Comparison of ENCODE assay signal across 9 mouse cellular contexts in the genomic region with DNA sequence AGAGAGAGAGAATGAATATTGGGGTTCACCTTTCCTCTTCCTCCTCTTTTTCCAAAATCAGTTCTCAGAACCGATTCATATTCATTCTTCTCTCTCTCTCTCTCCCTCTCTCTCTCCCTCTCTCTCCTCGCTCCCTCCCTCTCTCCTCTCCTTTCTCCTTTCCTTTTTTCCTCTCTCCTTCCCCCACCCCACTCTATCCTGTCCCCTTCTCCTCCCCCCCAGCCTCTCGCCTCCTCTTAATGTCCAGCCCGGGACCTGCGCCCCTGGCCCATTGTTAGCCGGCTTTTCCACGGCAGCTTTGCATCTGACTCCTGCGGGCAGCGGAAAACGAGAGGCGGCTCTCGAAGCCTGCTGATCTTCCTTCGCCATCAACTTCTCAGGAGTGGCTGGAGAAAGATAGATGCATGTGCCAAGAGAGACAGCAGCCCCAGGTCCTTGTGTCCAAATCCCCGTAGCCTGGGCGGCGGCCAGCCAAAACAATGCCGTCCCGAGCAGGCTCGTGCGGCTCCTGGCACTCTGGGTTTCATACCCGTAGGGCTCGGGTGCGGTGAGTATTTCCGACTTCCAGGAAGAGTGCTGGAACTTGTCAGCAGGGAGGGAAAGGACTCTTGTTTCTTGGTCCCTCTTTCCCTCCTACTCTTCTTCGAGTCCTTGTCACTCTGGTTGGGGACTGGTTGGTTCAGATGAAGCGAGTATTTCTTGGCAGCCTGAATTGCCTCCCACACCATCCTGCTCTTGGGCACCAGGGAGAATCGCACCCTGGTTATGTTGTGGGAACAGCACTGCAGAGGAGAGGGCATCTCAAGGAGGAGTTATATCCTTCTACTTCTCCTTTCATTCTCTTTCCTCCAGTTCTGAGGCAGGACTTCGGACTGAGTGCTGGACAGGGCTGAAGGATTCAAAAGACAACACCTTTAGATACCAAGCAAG. TPM values are rescaled to one million over a fixed set of nuclear protein-coding genes. Genes with fewer than 3 reads are reported as not detected.
DNase-seq lines count a peak whose midpoint lies in the region; ATAC-seq and TF ChIP-seq lines count a peak whose summit lies in the region.
"Had no signal": no experiment of that assay in that cellular context is flagged by ENCODE, and none has a peak within 500 bp of the region (broad histone marks: within the 10 kb centered on the region; RNA-seq: fewer than 3 reads in every experiment).

No protein-coding gene starts in this region.

- H3K9me3 ChIP-seq in lung, postnatal 0 days (ENCODE audit: low read length) = no peaks in the 10 kb centered on the region

- ATAC-seq in lung, postnatal 0 days = no peak

- peak; percentile 42 for DNase-seq in gastrocnemius, adult 2 months
- no peak for DNase-seq in gastrocnemius, postnatal 14 days
- DNase-seq in embryo, embryonic 9.5 days (ENCODE audit: extremely low spot score) = peak; percentile 68
- peak; percentile 40 for DNase-seq in kidney, adult 11 months
- peak; percentile 53 for DNase-seq in lung, postnatal 0 days (ENCODE audit: low spot score)
- DNase-seq in T-cell, adult 2 months (ENCODE audit: low spot score) = no peak
- DNase-seq in layer of hippocampus, postnatal 25 days (ENCODE audit: extremely low spot score in 1 of 2, low spot score in 1 of 2) = no peak
- DNase-seq in Muller cell, postnatal 12 days (ENCODE audit: inconsistent ontology term) = no peak

- peak overlapping the region; percentile 24; the same call in 1 of the 2 replicates for H3K9ac ChIP-seq in lung, postnatal 0 days (replicated peaks; ENCODE audit: low read depth)

- TF ChIP-seq CTCF in gastrocnemius, adult 2 months (IDR thresholded peaks at IDR 0.05) = no peak
- TF ChIP-seq CTCF in lung, postnatal 0 days (IDR thresholded peaks at IDR 0.05) = no peak

- peak overlapping the region; percentile 70 for H3K4me2 ChIP-seq in lung, postnatal 0 days (replicated peaks; ENCODE audit: low read depth, low read length)

- peaks cover 11% of the 10 kb centered on the region; the same call in 1 of the 2 replicates for H3K27me3 ChIP-seq in lung, postnatal 0 days (replicated peaks; ENCODE audit: insufficient read depth, low read length)

- peak overlapping the region; percentile 20; the same call in 1 of the 2 replicates for H3K27ac ChIP-seq in gastrocnemius, adult 2 months
- peak overlapping the region; percentile 79 for H3K27ac ChIP-seq in lung, postnatal 0 days (ENCODE audit: low read length)

- intact Hi-C loops in gastrocnemius, adult 2 months (cut with DNase I) = no loop called here
- intact Hi-C loops in gastrocnemius, postnatal 14 days (cut with DNase I; ENCODE audit: low total_unique reads) = no loop called here

- TF ChIP-seq EP300 in lung, postnatal 0 days (IDR thresholded peaks at IDR 0.05) = no peak

- H3K4me3 ChIP-seq in gastrocnemius, adult 2 months = peak overlapping the region; percentile 69
- peak overlapping the region; percentile 54 for H3K4me3 ChIP-seq in lung, postnatal 0 days (ENCODE audit: low read depth, low read length)

- WGBS in lung, postnatal 0 days = 4% methylated on average over 27 of the region's 28 CpGs

- H3K4me1 ChIP-seq in lung, postnatal 0 days (ENCODE audit: insufficient read depth, low read depth, low read length) = peaks cover 10% of the 10 kb centered on the region; the same call in 1 of the 2 replicates

- H3K36me3 ChIP-seq in lung, postnatal 0 days (ENCODE audit: insufficient read depth, low read length) = no peaks in the 10 kb centered on the region

RNA-seq across cellular contexts. Expression of gene Hoxa2, which starts 1.1 kb away (rescaled TPM):
- total RNA-seq in gastrocnemius, adult 2 months (2021) = under 1 TPM; 0.47 to 0.56 TPM
- total RNA-seq in gastrocnemius, postnatal 14 days (2021) = under 1 TPM; 0.78 to 0.86 TPM
- polyA plus RNA-seq in lung, postnatal 0 days (2015; fragmentation: Nextera tagmentation; extraction: Ambion mirVana) = 7.2 and 8.2 TPM in 2 replicates
- total RNA-seq in layer of hippocampus, postnatal 25 days (2021) = not detected

RNA-seq across cellular contexts. Expression of gene Hoxa1, which starts 7.6 kb away (rescaled TPM):
- total RNA-seq in gastrocnemius, adult 2 months (2021) = under 1 TPM; 0.13 to 0.22 TPM
- under 1 TPM; 0.16 to 0.20 TPM for total RNA-seq in gastrocnemius, postnatal 14 days (2021)
- 0.65 and 1.0 TPM in 2 replicates for polyA plus RNA-seq in lung, postnatal 0 days (2015; fragmentation: Nextera tagmentation; extraction: Ambion mirVana)
- not detected for total RNA-seq in layer of hippocampus, postnatal 25 days (2021)

RNA-seq across cellular contexts. Expression of gene 5730596B20Rik, which starts 11.6 kb away (rescaled TPM):
- under 1 TPM in 1 of 2 experiments, not detected in 1; 0.10 TPM for total RNA-seq in gastrocnemius, adult 2 months (2021)
- under 1 TPM; 0.08 to 0.11 TPM for total RNA-seq in gastrocnemius, postnatal 14 days (2021)
- polyA plus RNA-seq in lung, postnatal 0 days (2015; fragmentation: Nextera tagmentation; extraction: Ambion mirVana) = 1.5 and 1.6 TPM in 2 replicates
- total RNA-seq in layer of hippocampus, postnatal 25 days (2021) = not detected
- polyA plus RNA-seq: testis, adult 2 months had no signal

RNA-seq across cellular contexts. Expression of gene Hoxa4, which starts 25.8 kb away (rescaled TPM):
- 1 to 10 TPM; 2.7 to 3.3 TPM for total RNA-seq in gastrocnemius, adult 2 months (2021)
- 1 to 10 TPM; 4.1 to 4.9 TPM for total RNA-seq in gastrocnemius, postnatal 14 days (2021)
- polyA plus RNA-seq in lung, postnatal 0 days (2015; fragmentation: Nextera tagmentation; extraction: Ambion mirVana) = 3.7 and 3.9 TPM in 2 replicates
- total RNA-seq in layer of hippocampus, postnatal 25 days (2021) = not detected

RNA-seq across cellular contexts. Expression of gene Hoxa5, which starts 38.7 kb away (rescaled TPM):
- total RNA-seq in gastrocnemius, adult 2 months (2021) = 1 to 10 TPM; 2.2 to 2.9 TPM
- total RNA-seq in gastrocnemius, postnatal 14 days (2021) = 1 to 10 TPM; 1.9 to 2.5 TPM
- 39.7 and 40.3 TPM in 2 replicates for polyA plus RNA-seq in lung, postnatal 0 days (2015; fragmentation: Nextera tagmentation; extraction: Ambion mirVana)
- not detected for total RNA-seq in layer of hippocampus, postnatal 25 days (2021)

Comparison
In these comparisons a context has a peak if more than half of its experiments do, and no peak if none do; other contexts are left out.
1. DNase-seq: peak in gastrocnemius, adult 2 months (single experiment), embryo, embryonic 9.5 days (single experiment), kidney, adult 11 months (single experiment) and lung, postnatal 0 days (single experiment); none in gastrocnemius, postnatal 14 days (single experiment), T-cell, adult 2 months (single experiment), layer of hippocampus, postnatal 25 days (0 of 2) and Muller cell, postnatal 12 days (single experiment).